Mouse (Mus musculus) myocyte (in vitro differentiated cells): ENCODE data around the gene Kazn. TPM values are rescaled to one million over a fixed set of nuclear protein-coding genes. Genes with fewer than 3 reads are reported as not detected.

Source experiments
- H3K27me3 ChIP-seq: one replicate; pipeline ENCODE4 v1.6.1; 2011; ENCODE audit not compliant: control insufficient read depth, insufficient read depth, insufficient read length
- H3K36me3 ChIP-seq: one replicate; pipeline ENCODE4 v1.6.1; 2011; ENCODE audit not compliant: control insufficient read depth, insufficient read depth
- H3K4me2 ChIP-seq: one replicate; pipeline ENCODE4 v1.6.1; 2011; ENCODE audit warnings: low read depth, control low read depth
- H3K4me3 ChIP-seq: one replicate; pipeline ENCODE4 v1.5.1; 2011; ENCODE audit warnings: mild to moderate bottlenecking, control low read depth, moderate library complexity
- H3K79me2 ChIP-seq: one replicate; pipeline ENCODE4 v1.6.1; 2011; ENCODE audit not compliant: control insufficient read depth, insufficient read depth
- H3ac ChIP-seq: one replicate; pipeline ENCODE4 v1.6.1; 2011; ENCODE audit not compliant: control insufficient read depth, insufficient read length
- CEBPB ChIP-seq: IDR thresholded peaks from 2 replicates; pipeline ENCODE4 v1.6.1; 2011; ENCODE audit warnings: mild to moderate bottlenecking, moderate library complexity; ENCODE audit not compliant: poor library complexity, insufficient read depth, severe bottlenecking
- E2F4 ChIP-seq: IDR thresholded peaks from one replicate; pipeline ENCODE4 v1.6.1; 2011; ENCODE audit warnings: mild to moderate bottlenecking, control low read depth, moderate library complexity; ENCODE audit not compliant: insufficient read depth
- MAX ChIP-seq: IDR thresholded peaks from one replicate; pipeline ENCODE4 v1.6.1; 2011; ENCODE audit warnings: low read depth, mild to moderate bottlenecking, control low read depth
- MYOD1 ChIP-seq, 3 experiments: IDR thresholded peaks; one replicate each; pipeline ENCODE4 v1.6.1; 2011; ENCODE audit warnings: control low read depth in 2 of 3, low read depth in 2 of 3, mild to moderate bottlenecking in 2 of 3, moderate library complexity in 1 of 3; ENCODE audit not compliant: insufficient read length in 2 of 3, control insufficient read depth in 1 of 3
- MYOG ChIP-seq, 3 experiments: IDR thresholded peaks; one replicate each; pipeline ENCODE4 v1.6.1; 2011; ENCODE audit warnings: control low read depth in 2 of 3, low read depth in 2 of 3, mild to moderate bottlenecking in 2 of 3; ENCODE audit not compliant: insufficient read length in 2 of 3, control insufficient read depth in 1 of 3, insufficient read depth in 1 of 3
- POLR2A ChIP-seq: IDR thresholded peaks from one replicate; pipeline ENCODE4 v1.6.1; 2011; ENCODE audit warnings: low read depth, mild to moderate bottlenecking, control low read depth, moderate library complexity; ENCODE audit not compliant: insufficient read length
- POLR2AphosphoS2 ChIP-seq: IDR thresholded peaks from one replicate; pipeline ENCODE4 v1.6.1; 2011; ENCODE audit warnings: low read depth, control low read depth; ENCODE audit not compliant: insufficient read length
- REST ChIP-seq: IDR thresholded peaks from one replicate; pipeline ENCODE4 v1.6.1; 2011; ENCODE audit warnings: mild to moderate bottlenecking, control low read depth, moderate library complexity; ENCODE audit not compliant: insufficient read depth, insufficient read length
- SRF ChIP-seq: IDR thresholded peaks from one replicate; pipeline ENCODE4 v1.6.1; 2011; ENCODE audit warnings: low read depth; ENCODE audit not compliant: control insufficient read depth, insufficient read length
- TCF12 ChIP-seq: IDR thresholded peaks from one replicate; pipeline ENCODE4 v1.6.1; 2011; ENCODE audit warnings: mild to moderate bottlenecking, control low read depth; ENCODE audit not compliant: poor library complexity, insufficient read depth, severe bottlenecking
- TCF3 ChIP-seq: IDR thresholded peaks from one replicate; pipeline ENCODE4 v1.6.1; 2011; ENCODE audit warnings: low read depth, control low read depth; ENCODE audit not compliant: insufficient read length
- USF1 ChIP-seq: IDR thresholded peaks from one replicate; pipeline ENCODE4 v1.6.1; 2011; ENCODE audit warnings: low read depth, mild to moderate bottlenecking, control low read depth, moderate library complexity
- polyA plus RNA-seq: library from polyadenylated mRNA; unstranded; fragments of >200 nt; fragmentation: generic; extraction: Trizol; gene quantifications from one replicate; pipeline ENCODE4 v1.2.1, GENCODE M21; 2012; ENCODE audit warnings: missing spikeins

Gene Kazn
- polyA plus RNA-seq, 1 experiment, result not detected

GRCm38 (mm10) chr4:142053661-142054448, 185.3 kb downstream of the Kazn start:
- Histone ChIP-seq H3K36me3 (no peaks in the 10 kb centered on the region), H3ac (no peak overlapping the region), H3K79me2 (no peaks in the 10 kb centered on the region), H3K4me2 (no peak overlapping the region), H3K4me3 (no peak overlapping the region), H3K27me3 (no peaks in the 10 kb centered on the region)
- TF ChIP-seq SRF, result no peak
- TF ChIP-seq CEBPB, result no peak
- no peak for TF ChIP-seq REST
- TF ChIP-seq MYOD1 (IDR thresholded peaks at IDR 0.05; ENCODE audit: control insufficient read depth in 1 of 3, insufficient read length in 2 of 3, low read depth in 2 of 3), result no peak
- TF ChIP-seq USF1, result no peak
- no peak for TF ChIP-seq MYOG (IDR thresholded peaks at IDR 0.05; ENCODE audit: control insufficient read depth in 1 of 3, insufficient read depth in 1 of 3, insufficient read length in 2 of 3, low read depth in 2 of 3)
- TF ChIP-seq POLR2A, result no peak
- no peak for TF ChIP-seq TCF12
- TF ChIP-seq TCF3, result no peak
- no peak for TF ChIP-seq E2F4
- no peak for TF ChIP-seq POLR2AphosphoS2
- TF ChIP-seq MAX, result no peak

GRCm38 (mm10) chr4:142053261-142053660, 185.9 kb downstream of the Kazn start:
- H3K36me3 ChIP-seq, result no peaks in the 10 kb centered on the region
- no peaks in the 10 kb centered on the region for H3K79me2 ChIP-seq
- no peak overlapping the region for H3K4me3 ChIP-seq
- no peak for TF ChIP-seq REST
- no peak for TF ChIP-seq TCF3
- TF ChIP-seq MYOD1 (IDR thresholded peaks at IDR 0.05; ENCODE audit: control insufficient read depth in 1 of 3, insufficient read length in 2 of 3, low read depth in 2 of 3), result no peak
- TF ChIP-seq POLR2A, result no peak
- TF ChIP-seq E2F4, result no peak
- no peaks in the 10 kb centered on the region for H3K27me3 ChIP-seq
- no peak overlapping the region for H3K4me2 ChIP-seq
- no peak overlapping the region for H3ac ChIP-seq

GRCm38 (mm10) chr4:142052391-142053132, 186.6 kb downstream of the Kazn start:
- no peak overlapping the region for H3K4me3 ChIP-seq
- no peaks in the 10 kb centered on the region for H3K36me3 ChIP-seq
- no peak for TF ChIP-seq TCF12
- TF ChIP-seq MYOG (IDR thresholded peaks at IDR 0.05; ENCODE audit: control insufficient read depth in 1 of 3, insufficient read depth in 1 of 3, insufficient read length in 2 of 3, low read depth in 2 of 3), result no peak
- TF ChIP-seq MYOD1 (IDR thresholded peaks at IDR 0.05; ENCODE audit: control insufficient read depth in 1 of 3, insufficient read length in 2 of 3, low read depth in 2 of 3), result no peak
- no peak for TF ChIP-seq REST
- no peak for TF ChIP-seq SRF
- TF ChIP-seq POLR2A, result no peak
- TF ChIP-seq TCF3, result no peak
- TF ChIP-seq POLR2AphosphoS2, result no peak
- TF ChIP-seq USF1, result no peak
- no peak for TF ChIP-seq E2F4
- no peaks in the 10 kb centered on the region for H3K79me2 ChIP-seq
- H3K4me2 ChIP-seq, result no peak overlapping the region
- H3K27me3 ChIP-seq, result no peaks in the 10 kb centered on the region
- no peak overlapping the region for H3ac ChIP-seq

Other genes with a start within 250 kb of the Kazn start
- gene Fhad1, start 224.3 kb downstream of the Kazn start, polyA plus RNA-seq, result 0.17 TPM
- not detected for gene Tmem51, start 155.1 kb downstream of the Kazn start, polyA plus RNA-seq